Mouse (Mus musculus) forelimb bud, embryonic 11.5 days (tissue): Measurements from ENCODE around the gene Ssbp2.
A peak's percentile ranks its signal among the peaks of the same experiment; 100 is the strongest.

ENCODE experiments used
- DNase-seq: peaks from one replicate; pipeline ENCODE4 v3.0.0-alpha.2; 2012; ENCODE audit warnings: low read depth, low spot score

Gene Ssbp2

GRCm38 (mm10) chr13:91459896-91460620 lies at the start of gene Ssbp2:
TSS of gene Ssbp2 (plus strand) at chr13:91460283.
- no peak for DNase-seq

- no peak for DNase-seq
These were observed 46.2 kb upstream of the Ssbp2 start for GRCm38 (mm10) chr13:91413752-91414503.

GRCm38 (mm10) chr13:91415896-91416295 lies 44.2 kb upstream of the Ssbp2 start:
- DNase-seq = no peak

- no peak for DNase-seq
These were observed 43.4 kb upstream of the Ssbp2 start for GRCm38 (mm10) chr13:91416698-91417097.

GRCm38 (mm10) chr13:91421387-91421949 lies 38.6 kb upstream of the Ssbp2 start:
- DNase-seq = peak; percentile 73

GRCm38 (mm10) chr13:91430867-91431266 lies 29.2 kb upstream of the Ssbp2 start:
- DNase-seq = no peak

GRCm38 (mm10) chr13:91431392-91432355 lies 28.4 kb upstream of the Ssbp2 start:
- DNase-seq = peak; percentile 38

GRCm38 (mm10) chr13:91433021-91433420 lies 27.1 kb upstream of the Ssbp2 start:
- no peak for DNase-seq

- no peak for DNase-seq
These were observed 22.2 kb upstream of the Ssbp2 start for GRCm38 (mm10) chr13:91437931-91438330.

GRCm38 (mm10) chr13:91441476-91441875 lies 18.6 kb upstream of the Ssbp2 start:
- DNase-seq = no peak

- no peak for DNase-seq
These were observed 13.4 kb upstream of the Ssbp2 start for GRCm38 (mm10) chr13:91446728-91447127.

GRCm38 (mm10) chr13:91448936-91449335 lies 11.1 kb upstream of the Ssbp2 start:
- no peak for DNase-seq

GRCm38 (mm10) chr13:91451405-91452166 lies 8.5 kb upstream of the Ssbp2 start:
- DNase-seq = no peak

GRCm38 (mm10) chr13:91452269-91452668 lies 7.8 kb upstream of the Ssbp2 start:
- no peak for DNase-seq

- no peak for DNase-seq
These were observed 6.8 kb upstream of the Ssbp2 start for GRCm38 (mm10) chr13:91453236-91453635.

GRCm38 (mm10) chr13:91456041-91456440 lies 4.0 kb upstream of the Ssbp2 start:
- DNase-seq = no peak

- DNase-seq = no peak
These were observed 3.3 kb upstream of the Ssbp2 start for GRCm38 (mm10) chr13:91456735-91457134.

GRCm38 (mm10) chr13:91457974-91458373 lies 2.1 kb upstream of the Ssbp2 start:
- no peak for DNase-seq

GRCm38 (mm10) chr13:91459489-91459888 lies 594 bp upstream of the Ssbp2 start:
- no peak for DNase-seq

- peak; percentile 93 for DNase-seq
These were observed 670 bp downstream of the Ssbp2 start for GRCm38 (mm10) chr13:91460621-91461284.
